Mouse (Mus musculus) liver, embryonic 14.5 days (tissue): ENCODE results near the gene Cd79b.

Experiments used
- CTCF ChIP-seq: IDR thresholded peaks from 2 replicates; pipeline ENCODE4 v1.5.1; 2016; ENCODE audit warnings: antibody characterized with exemption, low read depth, control low read depth
- EP300 ChIP-seq: IDR thresholded peaks from 2 replicates; pipeline ENCODE4 v1.6.1; 2016; ENCODE audit warnings: antibody characterized with exemption, low read depth

- TF ChIP-seq EP300: no peak
- TF ChIP-seq CTCF: no peak
Measured at GRCm38 (mm10) chr11:106351941-106352340, 37.4 kb upstream of the Cd79b start.
